Mouse (Mus musculus) left cerebral cortex, adult 2 months (tissue): Measurements from ENCODE around the gene Gm28051. TPM values are rescaled to one million over a fixed set of nuclear protein-coding genes. Genes with fewer than 3 reads are reported as not detected.
A peak's percentile ranks its signal among the peaks of the same experiment; 100 is the strongest.

Source experiments
- DNase-seq, 2 experiments: peaks; one replicate each; pipeline ENCODE4 v3.0.0; 2021 to 2022; ENCODE audit warnings: low spot score in 2 of 2, mixed read lengths in 1 of 2; ENCODE audit errors: extremely low spot score in 1 of 2
- H3K27ac ChIP-seq: fragments of 200-600 bp; 2 replicates; pipeline ENCODE4 v1.8.1; 2022
- H3K4me3 ChIP-seq: fragments of 200-600 bp; 2 replicates; pipeline ENCODE4 v1.8.1; 2022
- CTCF ChIP-seq: fragments of 200-600 bp; IDR thresholded peaks from 2 replicates; pipeline ENCODE4 v1.8.1; 2022; ENCODE audit warnings: antibody characterized with exemption, mild to moderate bottlenecking, moderate library complexity
- intact Hi-C: fragments of 180-260 bp; cut with DNase I; formaldehyde crosslinking; loops from one replicate; pipeline ENCODE4 v1.15.1; 2025
- total RNA-seq, 2 experiments: library from RNA; stranded (reverse); gene quantifications; 2 replicates each; pipeline ENCODE4 v1.2.3; 2021

Gene Gm28051
- total RNA-seq, 2 experiments from 2014 or later, result not detected

DNA sequence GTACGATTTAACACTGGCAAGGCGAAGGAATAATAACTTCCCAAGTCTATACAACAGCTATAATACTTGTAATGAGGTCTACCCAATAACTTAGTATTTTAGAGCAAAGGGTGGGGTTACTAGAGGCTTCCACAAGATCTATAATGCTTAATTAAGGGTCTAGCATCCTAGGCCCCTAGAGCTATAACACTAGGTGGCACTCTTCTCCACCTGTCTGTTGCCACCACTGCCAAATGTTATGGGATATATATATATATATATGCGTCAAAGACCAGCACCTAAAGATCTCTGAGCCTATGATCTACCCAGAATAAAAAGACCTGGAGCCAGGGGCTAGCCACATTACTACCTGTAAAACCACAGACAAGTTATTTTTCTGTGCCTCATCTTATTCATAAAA lies 17.3 kb downstream of the Gm28051 start:
- no peak for DNase-seq
- Histone ChIP-seq H3K4me3 (no peak overlapping the region), H3K27ac (no peak overlapping the region)
- intact Hi-C loops, result no loop called here
- peak; percentile 64 for TF ChIP-seq CTCF

DNA sequence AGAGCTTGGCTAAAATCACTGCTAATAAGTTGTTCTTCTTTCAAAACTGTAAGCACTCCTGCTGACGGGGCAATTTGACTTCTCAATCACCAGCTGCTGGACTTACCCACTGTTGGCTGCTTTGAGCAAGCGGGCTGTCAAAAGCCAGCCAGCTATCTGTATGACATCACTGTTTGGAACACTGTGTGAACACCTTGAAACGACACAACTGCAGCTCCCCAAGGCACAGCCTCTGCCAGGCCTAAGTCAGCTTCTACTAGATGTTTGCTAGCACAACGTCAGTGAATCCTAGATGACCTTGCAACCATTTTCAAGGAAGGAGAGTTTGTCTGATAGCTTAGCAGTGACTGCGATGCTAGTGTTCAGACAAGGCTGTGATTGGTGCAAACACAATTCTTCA lies 18.5 kb downstream of the Gm28051 start:
- intact Hi-C loops, result no loop called here
- Histone ChIP-seq H3K4me3 (no peak overlapping the region), H3K27ac (no peak overlapping the region)
- no peak for TF ChIP-seq CTCF
- no peak for DNase-seq

GRCm38 (mm10) chr12:102733381-102733780 lies 24.2 kb downstream of the Gm28051 start:
- intact Hi-C loops, result no loop called here
- peak; percentile 59 for TF ChIP-seq CTCF

DNA sequence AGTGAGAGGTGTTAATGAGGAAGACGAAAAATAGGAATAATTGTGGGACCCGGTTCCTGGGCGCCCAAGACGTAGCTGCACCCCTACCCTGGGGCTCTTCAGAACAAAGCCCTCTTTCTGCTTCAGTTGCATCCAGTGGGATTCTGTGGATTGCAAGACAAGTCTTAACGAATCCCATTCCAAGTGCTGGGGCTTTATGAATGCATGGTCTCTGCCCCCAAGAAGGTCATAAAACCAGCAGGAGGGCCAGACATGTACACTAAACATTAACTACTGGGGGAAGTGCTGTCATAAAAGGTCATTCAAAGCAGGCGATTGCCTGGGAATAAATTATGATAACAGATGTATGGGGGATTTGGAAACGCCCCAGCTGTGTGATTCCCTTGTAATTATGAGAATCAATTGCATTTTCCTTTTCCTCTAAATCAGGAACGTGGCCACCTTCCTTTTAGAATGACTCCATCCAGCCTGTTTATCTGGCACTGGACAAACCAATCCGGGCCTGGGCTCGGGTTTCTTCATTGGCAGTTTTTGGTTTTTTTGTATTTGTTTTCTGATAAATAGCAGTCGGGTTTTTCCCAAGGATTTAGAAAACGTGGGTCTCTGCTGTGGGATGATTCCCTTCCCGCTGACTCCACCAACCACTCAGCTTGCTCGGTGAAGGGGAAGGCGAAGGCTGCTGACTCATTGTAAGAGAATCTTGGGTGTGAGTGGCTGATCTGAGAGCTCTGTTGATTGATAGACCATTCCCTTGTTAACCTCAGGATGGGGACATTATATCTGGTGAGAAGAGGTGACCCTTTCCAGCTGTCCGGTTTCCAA lies 26.6 kb downstream of the Gm28051 start:
- H3K4me3 ChIP-seq, result peak overlapping the region; percentile 27
- peak overlapping the region; percentile 4; the same call in 1 of the 2 replicates for H3K27ac ChIP-seq
- intact Hi-C loops, result no loop called here
- DNase-seq, result no peak
- TF ChIP-seq CTCF, result no peak

More at GRCm38 (mm10) chr12:102733381-102733780, 24.2 kb downstream of the Gm28051 start:
- Histone ChIP-seq H3K27ac (no peak overlapping the region), H3K4me3 (no peak overlapping the region)
- DNase-seq, result peak in 1 of 2 experiments; percentile 49

GRCm38 (mm10) chr12:102729855-102730797 lies 27.4 kb downstream of the Gm28051 start:
- intact Hi-C loops, result no loop called here
- Histone ChIP-seq H3K4me3 (peak overlapping the region; percentile 27), H3K27ac (peak overlapping the region; percentile 4; the same call in 1 of the 2 replicates)
- DNase-seq, result peak; percentile 51 to 78
- TF ChIP-seq CTCF, result no peak

GRCm38 (mm10) chr12:102725761-102726175 lies 31.8 kb downstream of the Gm28051 start:
- H3K4me3 ChIP-seq, result no peak overlapping the region
- no peak for DNase-seq
- TF ChIP-seq CTCF, result no peak
- no peak overlapping the region for H3K27ac ChIP-seq
- intact Hi-C loops, result no loop called here

DNA sequence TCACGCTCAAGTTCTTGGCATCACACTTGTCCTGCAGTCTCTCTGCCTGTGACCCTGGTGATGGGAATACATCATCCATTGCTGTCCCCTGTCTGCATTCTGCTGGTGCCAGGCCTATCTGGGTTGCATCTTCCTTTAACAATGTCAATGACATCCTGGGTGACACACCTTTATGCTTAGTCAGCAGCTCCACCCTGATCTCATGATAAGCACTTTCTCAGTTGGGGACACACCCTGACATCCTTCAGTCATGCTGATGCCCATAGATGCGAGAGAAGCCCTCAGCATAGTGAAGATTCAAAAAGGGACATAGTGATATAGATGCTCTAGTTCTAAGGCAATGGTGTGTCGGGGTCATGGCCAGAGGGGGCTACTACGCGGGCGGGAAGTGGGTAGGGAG lies 32.4 kb downstream of the Gm28051 start:
- TF ChIP-seq CTCF, result no peak
- no peak for DNase-seq
- intact Hi-C loops, result no loop called here
- Histone ChIP-seq H3K4me3 (no peak overlapping the region), H3K27ac (no peak overlapping the region)

GRCm38 (mm10) chr12:102723861-102724260 lies 33.7 kb downstream of the Gm28051 start:
- no peak overlapping the region for H3K4me3 ChIP-seq
- DNase-seq, result no peak
- intact Hi-C loops, result no loop called here
- H3K27ac ChIP-seq, result 0 out of 2 replicates have a peak overlapping the region, but pooled peaks have one; percentile 47
- no peak for TF ChIP-seq CTCF

- Histone ChIP-seq H3K27ac (no peak overlapping the region), H3K4me3 (no peak overlapping the region)
- no peak for TF ChIP-seq CTCF
- DNase-seq, result no peak
- intact Hi-C loops, result no loop called here
Measured at GRCm38 (mm10) chr12:102722966-102723365, 34.6 kb downstream of the Gm28051 start.

GRCm38 (mm10) chr12:102722451-102722850 lies 35.1 kb downstream of the Gm28051 start:
- no peak overlapping the region for H3K4me3 ChIP-seq
- intact Hi-C loops, result no loop called here
- no peak overlapping the region for H3K27ac ChIP-seq
- DNase-seq, result no peak
- TF ChIP-seq CTCF, result no peak

DNA sequence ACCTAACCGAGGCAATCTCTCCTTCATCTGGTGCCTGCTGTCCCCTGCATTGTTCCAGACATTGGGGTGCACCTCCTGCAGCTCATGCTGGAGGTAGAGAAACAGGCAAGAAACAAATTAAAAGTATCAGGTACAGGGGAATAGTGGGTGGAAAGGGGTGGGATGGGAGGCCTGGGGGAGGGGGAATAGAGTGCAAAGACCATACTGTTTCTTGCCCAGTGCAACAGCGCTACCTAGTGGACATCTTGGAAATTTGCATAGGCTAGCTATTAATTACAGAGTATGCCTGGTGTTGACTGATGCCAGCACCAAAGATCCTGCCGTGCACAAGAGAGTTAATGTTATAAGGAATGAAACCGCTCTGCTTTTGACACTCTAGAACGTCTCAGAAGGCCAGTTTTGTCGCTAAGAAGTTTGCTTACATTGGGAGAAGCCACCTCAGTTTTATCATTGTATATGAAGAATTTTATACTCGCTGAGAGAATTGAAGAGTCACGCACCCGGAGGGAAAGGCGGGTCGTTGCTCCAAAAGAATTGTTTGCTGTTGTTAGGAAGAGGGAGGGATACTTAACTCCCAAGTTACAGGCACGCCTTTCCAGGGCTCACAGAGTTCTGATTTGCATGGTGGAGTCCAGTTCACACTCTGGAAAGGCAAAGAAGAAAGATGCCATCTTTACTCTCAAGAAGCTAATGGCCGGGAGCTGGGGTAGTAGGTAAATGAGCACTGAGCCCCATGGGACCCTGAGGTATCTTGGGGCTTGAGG lies 37.8 kb downstream of the Gm28051 start:
- peak; percentile 89 for TF ChIP-seq CTCF
- Histone ChIP-seq H3K4me3 (no peak overlapping the region), H3K27ac (no peak overlapping the region)
- no peak for DNase-seq
- intact Hi-C loops, result loop anchor here (1.0 to 5.0 kb wide), 2 partner anchors 140 to 217 kb away; no protein-coding TSS in a partner anchor
